Mouse (Mus musculus) lung, embryonic 14.5 days (tissue): Measurements from ENCODE around the gene Gen1. TPM values are rescaled to one million over a fixed set of nuclear protein-coding genes. Genes with fewer than 3 reads are reported as not detected.

Source experiments
- ATAC-seq: fragments of 200-750 bp; cut with Nextera tagmentation; 2 replicates; pipeline ENCODE4 v1.8.0; 2017; ENCODE audit warnings: mild to moderate bottlenecking, moderate TSS enrichment, moderate library complexity; ENCODE audit not compliant: insufficient read depth
- DNase-seq: peaks from one replicate; pipeline ENCODE4 v3.0.0-alpha.2; 2015
- H3K27ac ChIP-seq: fragments of 300-500 bp; sonication (generic); 2 replicates; pipeline ENCODE4 v1.5.1; 2014; ENCODE audit warnings: low read depth, mild to moderate bottlenecking, moderate library complexity
- H3K27me3 ChIP-seq: fragments of 300-500 bp; sonication (generic); 2 replicates; pipeline ENCODE4 v1.6.1; 2014; ENCODE audit warnings: low read length, control low read depth; ENCODE audit not compliant: insufficient read depth
- H3K36me3 ChIP-seq: fragments of 300-500 bp; sonication (generic); 2 replicates; pipeline ENCODE4 v1.6.1; 2014; ENCODE audit warnings: control low read depth; ENCODE audit not compliant: insufficient read depth
- H3K4me1 ChIP-seq: fragments of 300-500 bp; sonication (generic); 2 replicates; pipeline ENCODE4 v1.6.1; 2014; ENCODE audit warnings: antibody characterized with exemption, control low read depth; ENCODE audit not compliant: insufficient read depth
- H3K4me2 ChIP-seq: fragments of 300-500 bp; sonication (generic); 2 replicates; pipeline ENCODE4 v1.6.1; 2014; ENCODE audit warnings: mild to moderate bottlenecking
- H3K4me3 ChIP-seq: fragments of 300-500 bp; sonication (generic); 2 replicates; pipeline ENCODE4 v1.5.1; 2014; ENCODE audit warnings: low read depth, low read length
- H3K9ac ChIP-seq: fragments of 300-500 bp; sonication (generic); 2 replicates; pipeline ENCODE4 v1.6.1; 2014
- H3K9me3 ChIP-seq: fragments of 300-500 bp; sonication (generic); 2 replicates; pipeline ENCODE4 v1.6.1; 2016; ENCODE audit warnings: low read depth, low read length, control low read depth
- CTCF ChIP-seq: IDR thresholded peaks from 2 replicates; pipeline ENCODE4 v1.5.1; 2016; ENCODE audit warnings: antibody characterized with exemption, low read depth
- WGBS: fragments of 180-500 bp; shearing (Covaris S2); extraction: QIAGEN DNeasy Blood & Tissue Kit; methylation state at CpG from one replicate; pipeline ENCODE4 v1.1.7; 2014; 5-methylcytosine and 5-hydroxymethylcytosine counted together
- polyA plus RNA-seq: library from polyadenylated mRNA; unstranded; fragments of >200 nt; fragmentation: Nextera tagmentation; extraction: Ambion mirVana; gene quantifications from 2 replicates; pipeline ENCODE4 v1.2.1, GENCODE M21; 2014

Gen1 gene
- polyA plus RNA-seq, 1 experiment from 2014 or later: 15.6 TPM

GRCm38 (mm10) chr12:11214776-11215175 is 50.8 kb downstream of the Gen1 start:
- Histone ChIP-seq H3K9me3 (no peaks in the 10 kb centered on the region), H3K9ac (no peak overlapping the region), H3K4me1 (no peaks in the 10 kb centered on the region), H3K4me2 (no peak overlapping the region), H3K36me3 (no peaks in the 10 kb centered on the region), H3K27me3 (no peaks in the 10 kb centered on the region), H3K4me3 (no peak overlapping the region), H3K27ac (no peak overlapping the region)
- no peak for ATAC-seq
- TF ChIP-seq CTCF: no peak
- no peak for DNase-seq

GRCm38 (mm10) chr12:11212881-11213280 is 52.7 kb downstream of the Gen1 start:
- no peak for ATAC-seq
- no peak for TF ChIP-seq CTCF
- 81% methylated on average over 1 of the region's 1 CpGs for WGBS
- H3K27ac ChIP-seq: no peak overlapping the region
- H3K9me3 ChIP-seq: no peaks in the 10 kb centered on the region
- H3K9ac ChIP-seq: no peak overlapping the region
- no peaks in the 10 kb centered on the region for H3K4me1 ChIP-seq
- no peaks in the 10 kb centered on the region for H3K27me3 ChIP-seq
- H3K4me2 ChIP-seq: no peak overlapping the region
- H3K4me3 ChIP-seq: no peak overlapping the region
- DNase-seq: no peak
- no peaks in the 10 kb centered on the region for H3K36me3 ChIP-seq

- Histone ChIP-seq H3K27me3 (no peaks in the 10 kb centered on the region), H3K27ac (no peak overlapping the region), H3K4me2 (no peak overlapping the region), H3K4me1 (no peaks in the 10 kb centered on the region), H3K36me3 (no peaks in the 10 kb centered on the region), H3K4me3 (no peak overlapping the region), H3K9ac (no peak overlapping the region), H3K9me3 (no peaks in the 10 kb centered on the region)
- no peak for DNase-seq
- TF ChIP-seq CTCF: no peak
- ATAC-seq: no peak
- WGBS: 48% methylated on average over 3 of the region's 3 CpGs
These were observed 55.2 kb downstream of the Gen1 start for GRCm38 (mm10) chr12:11210361-11210760.

GRCm38 (mm10) chr12:11209636-11210035 is 56.0 kb downstream of the Gen1 start:
- Histone ChIP-seq H3K27me3 (no peaks in the 10 kb centered on the region), H3K4me1 (no peaks in the 10 kb centered on the region), H3K4me3 (no peak overlapping the region), H3K27ac (no peak overlapping the region), H3K4me2 (no peak overlapping the region), H3K9me3 (no peaks in the 10 kb centered on the region), H3K9ac (no peak overlapping the region), H3K36me3 (no peaks in the 10 kb centered on the region)
- 60% methylated on average over 5 of the region's 5 CpGs for WGBS
- DNase-seq (no peak), ATAC-seq (no peak)
- TF ChIP-seq CTCF: no peak

GRCm38 (mm10) chr12:11208872-11209271 is 56.7 kb downstream of the Gen1 start, which contains the start of gene Msgn1:
TSS of gene Msgn1 (minus strand) at chr12:11208972.
- H3K27ac ChIP-seq: no peak within 1 kb of the TSS
- DNase-seq (no peak), ATAC-seq (no peak)
- no peaks in the 10 kb centered on the region for H3K9me3 ChIP-seq
- no peak within 1 kb of the TSS for H3K4me3 ChIP-seq
- H3K4me2 ChIP-seq: no peak within 1 kb of the TSS
- 44% methylated on average over 5 of the region's 5 CpGs for whole genome bisulfite sequencing
- no peak for TF ChIP-seq CTCF
- H3K27me3 ChIP-seq: no peaks in the 10 kb centered on the region
- no peaks in the 10 kb centered on the region for H3K36me3 ChIP-seq
- no peaks in the 10 kb centered on the region for H3K4me1 ChIP-seq
- no peak within 1 kb of the TSS for H3K9ac ChIP-seq

- Histone ChIP-seq H3K4me2 (no peak overlapping the region), H3K27me3 (no peaks in the 10 kb centered on the region), H3K4me1 (no peaks in the 10 kb centered on the region), H3K4me3 (no peak overlapping the region), H3K9ac (no peak overlapping the region), H3K27ac (no peak overlapping the region), H3K9me3 (no peaks in the 10 kb centered on the region), H3K36me3 (no peaks in the 10 kb centered on the region)
- WGBS: 77% methylated on average over 4 of the region's 4 CpGs
- DNase-seq (no peak), ATAC-seq (no peak)
- no peak for TF ChIP-seq CTCF
These were observed 59.3 kb downstream of the Gen1 start for GRCm38 (mm10) chr12:11206321-11206720.

GRCm38 (mm10) chr12:11203694-11204665 is 61.6 kb downstream of the Gen1 start:
- Histone ChIP-seq H3K9ac (no peak overlapping the region; the same call in 1 of the 2 replicates), H3K27me3 (no peaks in the 10 kb centered on the region), H3K27ac (peak overlapping the region; percentile 64; the same call in 1 of the 2 replicates), H3K36me3 (no peaks in the 10 kb centered on the region), H3K4me2 (peak overlapping the region; percentile 36), H3K4me1 (no peaks in the 10 kb centered on the region), H3K9me3 (no peaks in the 10 kb centered on the region), H3K4me3 (no peak overlapping the region)
- DNase-seq (peak; percentile 67), ATAC-seq (peak; percentile 83)
- TF ChIP-seq CTCF: no peak
- WGBS: 47% methylated on average over 18 of the region's 18 CpGs
